Mouse (Mus musculus) stomach, postnatal 0 days (tissue): ENCODE data around the gene Mcl1. TPM values are rescaled to one million over a fixed set of nuclear protein-coding genes. Genes with fewer than 3 reads are reported as not detected.
"Not testable (repeated sequence)": the region's sequence is repeated elsewhere in the genome, so short reads cannot be mapped to it uniquely, and the experiment has no call there.

Source experiments
- ATAC-seq: fragments of 200-750 bp; cut with Nextera tagmentation; 2 replicates; pipeline ENCODE4 v1.8.0; 2017; ENCODE audit not compliant: low FRiP score, low TSS enrichment
- DNase-seq: peaks from one replicate; pipeline ENCODE4 v3.0.0-alpha.2; 2016; ENCODE audit warnings: low spot score
- H3K27ac ChIP-seq: fragments of 300-500 bp; sonication (generic); replicated peaks from 2 replicates; pipeline ENCODE4 v1.5.1; 2014; ENCODE audit warnings: mild to moderate bottlenecking, control low read depth
- H3K27me3 ChIP-seq: fragments of 300-500 bp; sonication (generic); 2 replicates; pipeline ENCODE4 v1.6.1; 2014; ENCODE audit warnings: low read length; ENCODE audit not compliant: control insufficient read depth, insufficient read depth
- H3K36me3 ChIP-seq: fragments of 300-500 bp; sonication (generic); 2 replicates; pipeline ENCODE4 v1.6.1; 2014; ENCODE audit warnings: low read length, mixed read lengths; ENCODE audit not compliant: control insufficient read depth, insufficient read depth
- H3K4me1 ChIP-seq: fragments of 300-500 bp; sonication (generic); replicated peaks from 2 replicates; pipeline ENCODE4 v1.6.1; 2014; ENCODE audit warnings: antibody characterized with exemption; ENCODE audit not compliant: control insufficient read depth, insufficient read depth
- H3K4me2 ChIP-seq: fragments of 300-500 bp; sonication (generic); replicated peaks from 2 replicates; pipeline ENCODE4 v1.6.1; 2014; ENCODE audit warnings: low read depth, mild to moderate bottlenecking, control low read depth, moderate library complexity
- H3K4me3 ChIP-seq: fragments of 300-500 bp; sonication (generic); 2 replicates; pipeline ENCODE4 v1.5.1; 2014; ENCODE audit warnings: low read depth, low read length, control low read depth
- H3K9ac ChIP-seq: fragments of 300-500 bp; sonication (generic); 2 replicates; pipeline ENCODE4 v1.6.1; 2014; ENCODE audit warnings: mild to moderate bottlenecking, low read length, control low read depth, mixed read lengths
- H3K9me3 ChIP-seq: fragments of 300-500 bp; sonication (generic); 2 replicates; pipeline ENCODE4 v1.6.1; 2016; ENCODE audit warnings: low read length; ENCODE audit not compliant: control insufficient read depth
- CTCF ChIP-seq: IDR thresholded peaks from 2 replicates; pipeline ENCODE4 v1.5.1; 2016; ENCODE audit warnings: antibody characterized with exemption, low read depth, mild to moderate bottlenecking, moderate library complexity
- EP300 ChIP-seq: optimal IDR thresholded peaks from 2 replicates; pipeline ENCODE3; 2016; ENCODE audit warnings: antibody characterized with exemption
- WGBS: fragments of 180-500 bp; shearing (Covaris S2); extraction: QIAGEN DNeasy Blood & Tissue Kit; methylation state at CpG from one replicate; pipeline ENCODE4 v1.1.7; 2014; 5-methylcytosine and 5-hydroxymethylcytosine counted together
- polyA plus RNA-seq: library from polyadenylated mRNA; unstranded; fragments of >200 nt; fragmentation: Nextera tagmentation; extraction: Ambion mirVana; gene quantifications from 2 replicates; pipeline ENCODE4 v1.2.1, GENCODE M21; 2015

The Mcl1 gene
- polyA plus RNA-seq, 1 experiment from 2014 or later: 59.2 TPM

GRCm38 (mm10) chr3:95652204-95652811 is 6.3 kb upstream of the Mcl1 start:
- WGBS: 59% methylated on average over 7 of the region's 7 CpGs
- no peak overlapping the region for H3K4me2 ChIP-seq
- H3K27me3 ChIP-seq: no peaks in the 10 kb centered on the region
- no peak for ATAC-seq
- H3K9me3 ChIP-seq: no peaks in the 10 kb centered on the region
- H3K4me3 ChIP-seq: no peak overlapping the region
- no peak overlapping the region for H3K27ac ChIP-seq
- no peak for DNase-seq
- H3K36me3 ChIP-seq: no peaks in the 10 kb centered on the region
- peak; percentile 28; the same call in 1 of the 2 replicates for TF ChIP-seq CTCF
- no peak for TF ChIP-seq EP300
- no peak overlapping the region for H3K9ac ChIP-seq
- peaks cover 6% of the 10 kb centered on the region; the same call in 1 of the 2 replicates for H3K4me1 ChIP-seq

GRCm38 (mm10) chr3:95652871-95653270 is 5.7 kb upstream of the Mcl1 start:
- no peak for ATAC-seq
- Histone ChIP-seq H3K36me3 (no peaks in the 10 kb centered on the region), H3K4me2 (no peak overlapping the region), H3K9me3 (no peaks in the 10 kb centered on the region), H3K4me1 (peaks cover 6% of the 10 kb centered on the region; the same call in 1 of the 2 replicates), H3K27me3 (no peaks in the 10 kb centered on the region), H3K9ac (no peak overlapping the region), H3K4me3 (no peak overlapping the region), H3K27ac (no peak overlapping the region)
- DNase-seq: no peak
- 32% methylated on average over 6 of the region's 6 CpGs for WGBS
- TF ChIP-seq CTCF (no peak), EP300 (no peak)

- WGBS: 14% methylated on average over 11 of the region's 11 CpGs
- Histone ChIP-seq H3K9ac (no peak overlapping the region), H3K4me2 (no peak overlapping the region), H3K27me3 (no peaks in the 10 kb centered on the region), H3K4me1 (peaks cover 6% of the 10 kb centered on the region; the same call in 1 of the 2 replicates), H3K9me3 (no peaks in the 10 kb centered on the region), H3K4me3 (no peak overlapping the region), H3K27ac (peak overlapping the region; percentile 53; the same call in 1 of the 2 replicates), H3K36me3 (no peaks in the 10 kb centered on the region)
- DNase-seq (no peak), ATAC-seq (peak; percentile 65)
- TF ChIP-seq CTCF (no peak), EP300 (no peak)
These were observed 5.0 kb upstream of the Mcl1 start for GRCm38 (mm10) chr3:95653473-95654034.

GRCm38 (mm10) chr3:95654371-95654770 is 4.2 kb upstream of the Mcl1 start:
- H3K27me3 ChIP-seq, H3K4me2 ChIP-seq, DNase-seq, H3K9me3 ChIP-seq, H3K36me3 ChIP-seq, H3K27ac ChIP-seq, ATAC-seq, H3K9ac ChIP-seq, H3K4me3 ChIP-seq, H3K4me1 ChIP-seq: not testable (repeated sequence)
- 84% methylated on average over 3 of the region's 3 CpGs for WGBS

- Histone ChIP-seq H3K4me1 (peaks cover 5% of the 10 kb centered on the region; the same call in 1 of the 2 replicates), H3K27ac (no peak overlapping the region), H3K27me3 (no peaks in the 10 kb centered on the region), H3K9ac (no peak overlapping the region), H3K4me3 (no peak overlapping the region), H3K4me2 (no peak overlapping the region), H3K9me3 (no peaks in the 10 kb centered on the region), H3K36me3 (peaks cover 4% of the 10 kb centered on the region; the same call in 1 of the 2 replicates)
- no peak for TF ChIP-seq EP300
- no peak for TF ChIP-seq CTCF
- ATAC-seq (no peak), DNase-seq (no peak)
- WGBS: 83% methylated on average over 5 of the region's 5 CpGs
These were observed 3.2 kb upstream of the Mcl1 start for GRCm38 (mm10) chr3:95655437-95655836.

- no peak for DNase-seq
- H3K9me3 ChIP-seq: no peaks in the 10 kb centered on the region
- TF ChIP-seq CTCF (no peak), EP300 (no peak)
These were observed 1.5 kb upstream of the Mcl1 start for GRCm38 (mm10) chr3:95657108-95657507.

More at GRCm38 (mm10) chr3:95657108-95657507, 1.5 kb upstream of the Mcl1 start:
- Histone ChIP-seq H3K9ac (no peak overlapping the region), H3K36me3 (peaks cover 7% of the 10 kb centered on the region; the same call in 1 of the 2 replicates), H3K27ac (no peak overlapping the region), H3K4me3 (no peak overlapping the region), H3K4me2 (no peak overlapping the region), H3K4me1 (peaks cover 4% of the 10 kb centered on the region; the same call in 1 of the 2 replicates), H3K27me3 (no peaks in the 10 kb centered on the region)
- WGBS: 84% methylated on average over 3 of the region's 3 CpGs
- ATAC-seq: no peak
